Mouse (Mus musculus): Measurements from ENCODE around the gene Vac14.
A peak's percentile ranks its signal among the peaks of the same experiment; 100 is the strongest.

DNA sequence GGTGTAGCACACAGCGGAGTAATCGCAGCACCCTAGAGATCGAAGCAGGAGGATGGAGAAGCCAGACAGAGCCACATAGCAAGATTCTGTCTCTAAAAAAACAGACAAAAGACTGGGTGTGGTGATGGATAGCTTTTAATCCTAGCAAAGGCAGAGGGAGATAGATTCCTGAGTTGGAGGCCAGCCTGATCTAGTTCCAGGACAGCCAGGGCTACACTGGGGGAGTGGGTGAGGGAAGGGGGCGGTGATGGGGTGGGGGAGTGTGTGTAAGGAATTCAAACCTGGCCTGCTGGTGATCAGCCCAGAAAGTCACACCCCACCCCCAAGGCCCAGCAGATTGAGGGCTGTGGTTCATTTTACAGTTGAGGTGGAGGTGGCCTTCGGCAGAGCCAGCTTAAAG, 137.8 kb downstream of the Vac14 start:
- TF ChIP-seq ZNF384 (IDR thresholded peaks at IDR 0.05; ENCODE audit: low read depth, low read length), result 0 out of 2 replicates have a peak, but pooled peaks have one; percentile 18
- no peak for TF ChIP-seq HCFC1 (IDR thresholded peaks at IDR 0.05; ENCODE audit: borderline replicate concordance, insufficient read depth, low read length)
- no peak for TF ChIP-seq MAFK (IDR thresholded peaks at IDR 0.05; ENCODE audit: insufficient read depth, low read depth, low read length)
